Mouse (Mus musculus): ENCODE measurements at regions not wholly inside any gene's neighbourhood (a gene's known extent, or its start where the extent isn't known, plus 50 kb on each side); places are given as distances from the start of the nearest gene placed in this dataset.

- TF ChIP-seq CTCF (IDR thresholded peaks at IDR 0.05; ENCODE audit: low read depth, low read length), result no peak
- no peak for TF ChIP-seq POLR2AphosphoS5 (IDR thresholded peaks at IDR 0.05; ENCODE audit: insufficient replicate concordance, low read depth, low read length)
- TF ChIP-seq GATA1 (IDR thresholded peaks at IDR 0.05; ENCODE audit: borderline replicate concordance, low read length), result no peak
- TF ChIP-seq TAL1 (conservative IDR thresholded peaks at IDR 0.05; ENCODE audit: low read depth, low read length), result no peak
- TF ChIP-seq GATA2 (IDR thresholded peaks at IDR 0.05; ENCODE audit: borderline replicate concordance, low read depth, low read length), result no peak
Observed at GRCm38 (mm10) chr16:77537351-77537750, 64.5 kb downstream of the Gm11146 start.

Measured in G1E (cell line).